Mouse (Mus musculus) brain, adult 10 weeks (tissue): ENCODE results near the gene Sim2. TPM values are rescaled to one million over a fixed set of nuclear protein-coding genes. Genes with fewer than 3 reads are reported as not detected.

Experiments used
- polyA plus RNA-seq: library from polyadenylated mRNA; stranded (reverse); fragments of 350-450 nt; fragmentation: Illumina TruSeq; extraction: RNeasy Lipid Tissue Mini Kit (QIAGEN cat#74804); gene quantifications from one replicate; pipeline ENCODE4 v1.2.3, GENCODE M21; 2015; ENCODE audit warnings: low read depth, low replicate concordance

Sim2 gene
- not detected for polyA plus RNA-seq

DNA sequence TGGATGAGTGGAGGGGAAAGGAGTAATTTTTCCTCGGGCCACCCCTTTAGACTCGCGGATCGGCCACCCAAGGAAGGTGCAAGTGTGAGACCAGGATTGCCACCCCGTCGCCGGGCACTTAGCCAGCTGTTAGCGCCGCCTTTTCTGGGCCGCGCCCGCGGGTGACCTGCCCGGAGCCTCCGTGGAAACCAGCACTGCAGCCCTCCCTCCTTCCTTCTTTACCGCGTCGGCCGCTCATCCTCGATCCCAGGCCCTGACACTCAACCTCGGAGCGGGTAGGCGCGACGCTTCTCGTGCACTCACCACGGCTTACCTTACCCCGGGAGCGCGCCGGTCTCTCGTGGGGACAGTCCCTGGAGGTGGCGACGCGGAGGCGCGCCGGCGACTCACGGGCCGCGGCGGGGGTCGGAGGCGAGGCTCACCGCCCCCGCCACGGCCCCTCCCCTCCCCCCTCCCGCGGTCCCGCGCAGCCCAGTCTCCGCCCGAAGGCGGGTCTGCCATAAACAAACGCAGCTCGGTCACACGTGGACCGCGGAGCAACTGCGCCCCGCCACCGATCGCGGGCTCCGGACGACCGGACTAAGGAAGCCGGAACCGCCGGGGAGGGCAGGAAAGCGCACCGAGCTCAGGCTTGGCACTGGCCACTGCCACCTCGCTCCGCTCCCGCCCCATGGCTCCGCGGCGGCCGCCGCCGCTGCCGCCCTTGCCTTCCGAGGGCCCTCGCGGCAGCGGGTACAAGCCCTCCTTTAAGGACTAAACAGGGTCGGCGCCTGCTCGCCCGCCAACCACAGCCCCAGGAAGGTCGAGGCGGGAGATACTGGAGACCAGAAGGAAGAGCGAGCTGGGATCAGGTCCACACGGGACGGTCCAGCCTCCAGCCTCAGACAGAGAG lies at the start of gene Sim2:
TSS of gene Sim2 (plus strand) at position 221 of the 892 bp plus-strand sequence.

Other genes starting within 250 kb of the Sim2 start
- gene Chaf1b, start 201.0 kb upstream of the Sim2 start, polyA plus RNA-seq, result 0.58 TPM
- gene Cldn14, start 76.1 kb upstream of the Sim2 start, polyA plus RNA-seq, result 1.4 TPM
- 7.8 TPM for gene Hlcs, start 228.6 kb downstream of the Sim2 start, polyA plus RNA-seq
- gene Ripply3, start 243.5 kb downstream of the Sim2 start, polyA plus RNA-seq, result 0.59 TPM